Mouse (Mus musculus): ENCODE measurements around the gene Xpo6.

Xpo6 gene

GRCm38 (mm10) chr7:126191471-126191870, 8.8 kb downstream of the Xpo6 start:
- no peak for DNase-seq (ENCODE audit: low spot score)

- DNase-seq (ENCODE audit: low spot score) = no peak
Measured at GRCm38 (mm10) chr7:126189517-126189916, 10.8 kb downstream of the Xpo6 start.

- no peak for DNase-seq (ENCODE audit: low spot score)
Measured at GRCm38 (mm10) chr7:126185999-126186398, 14.3 kb downstream of the Xpo6 start.

- DNase-seq (ENCODE audit: low spot score) = no peak
Measured at GRCm38 (mm10) chr7:126183583-126183982, 16.7 kb downstream of the Xpo6 start.

GRCm38 (mm10) chr7:126181487-126181886, 18.8 kb downstream of the Xpo6 start:
- no peak for DNase-seq (ENCODE audit: low spot score)

- DNase-seq (ENCODE audit: low spot score) = no peak
Measured at GRCm38 (mm10) chr7:126180956-126181355, 19.3 kb downstream of the Xpo6 start.

- DNase-seq (ENCODE audit: low spot score) = no peak
Measured at GRCm38 (mm10) chr7:126178804-126179203, 21.5 kb downstream of the Xpo6 start.

- no peak for DNase-seq (ENCODE audit: low spot score)
Measured at GRCm38 (mm10) chr7:126175999-126176398, 24.3 kb downstream of the Xpo6 start.

- no peak for DNase-seq (ENCODE audit: low spot score)
Measured at GRCm38 (mm10) chr7:126175456-126175855, 24.8 kb downstream of the Xpo6 start.

GRCm38 (mm10) chr7:126174863-126175262, 25.4 kb downstream of the Xpo6 start:
- no peak for DNase-seq (ENCODE audit: low spot score)

GRCm38 (mm10) chr7:126172001-126172400, 28.3 kb downstream of the Xpo6 start:
- DNase-seq (ENCODE audit: low spot score) = no peak

- no peak for DNase-seq (ENCODE audit: low spot score)
Measured at GRCm38 (mm10) chr7:126168584-126168983, 31.7 kb downstream of the Xpo6 start.

GRCm38 (mm10) chr7:126167426-126167825, 32.9 kb downstream of the Xpo6 start:
- no peak for DNase-seq (ENCODE audit: low spot score)

GRCm38 (mm10) chr7:126166571-126166970, 33.7 kb downstream of the Xpo6 start:
- no peak for DNase-seq (ENCODE audit: low spot score)

GRCm38 (mm10) chr7:126158238-126158637, 42.1 kb downstream of the Xpo6 start:
- DNase-seq (ENCODE audit: low spot score) = no peak

- DNase-seq (ENCODE audit: low spot score) = no peak
Measured at GRCm38 (mm10) chr7:126155746-126156145, 44.6 kb downstream of the Xpo6 start.

GRCm38 (mm10) chr7:126154731-126155130, 45.6 kb downstream of the Xpo6 start:
- DNase-seq (ENCODE audit: low spot score) = no peak

GRCm38 (mm10) chr7:126152324-126152723, 48.0 kb downstream of the Xpo6 start:
- no peak for DNase-seq (ENCODE audit: low spot score)

- no peak for DNase-seq (ENCODE audit: low spot score)
Measured at GRCm38 (mm10) chr7:126146156-126146555, 54.1 kb downstream of the Xpo6 start.

- no peak for DNase-seq (ENCODE audit: low spot score)
Measured at GRCm38 (mm10) chr7:126144364-126144763, 55.9 kb downstream of the Xpo6 start.

- no peak for DNase-seq (ENCODE audit: low spot score)
Measured at GRCm38 (mm10) chr7:126137850-126138249, 62.5 kb downstream of the Xpo6 start.

- no peak for DNase-seq (ENCODE audit: low spot score)
Measured at GRCm38 (mm10) chr7:126135391-126135790, 64.9 kb downstream of the Xpo6 start.

GRCm38 (mm10) chr7:126134634-126135321, 65.5 kb downstream of the Xpo6 start:
- no peak for DNase-seq (ENCODE audit: low spot score)

- DNase-seq (ENCODE audit: low spot score) = no peak
Measured at GRCm38 (mm10) chr7:126127673-126128072, 72.6 kb downstream of the Xpo6 start.

Measured in ovary, postnatal 36 days (tissue).